Mouse (Mus musculus): ENCODE results near the gene Rnf114. TPM values are rescaled to one million over a fixed set of nuclear protein-coding genes. Genes with fewer than 3 reads are reported as not detected.

Rnf114 gene
- total and polyA plus RNA-seq, 2 experiments from 2014 or later, result 83.4 to 84.2 TPM

DNA sequence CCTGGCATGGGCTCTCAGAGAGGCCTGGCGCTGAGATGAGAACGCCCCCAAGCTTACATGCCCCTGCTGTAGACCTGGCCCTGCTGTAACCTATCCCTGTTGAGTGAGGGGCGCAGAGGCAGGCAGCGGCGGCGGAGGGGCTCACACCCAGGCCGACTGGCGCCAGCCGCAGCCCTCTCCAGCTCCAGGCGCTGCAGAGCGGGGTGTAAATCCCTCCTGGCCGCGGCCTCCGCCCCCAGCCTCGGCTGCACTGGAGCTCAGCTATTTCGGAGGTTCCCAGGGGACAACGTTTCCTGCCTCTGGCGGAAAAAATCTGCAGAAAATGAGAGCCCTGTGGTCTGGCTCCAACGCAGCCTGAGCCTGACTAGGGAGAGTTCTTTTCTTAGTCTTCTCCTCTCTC, 73.2 kb downstream of the Rnf114 start:
- H3K27ac ChIP-seq (ENCODE audit: low read depth, low read length), result no peak overlapping the region; the same call in 1 of the 2 replicates
- H3K9ac ChIP-seq (replicated peaks; ENCODE audit: low read length, poor library complexity, severe bottlenecking), result no peak overlapping the region
- ATAC-seq (ENCODE audit: low FRiP score) (no peak), DNase-seq (ENCODE audit: low spot score) (no peak)
- H3K4me1 ChIP-seq (ENCODE audit: insufficient read depth, low read length), result no peaks in the 10 kb centered on the region; the same call in 1 of the 2 replicates
- H3K27me3 ChIP-seq (ENCODE audit: insufficient read depth, low read length), result no peaks in the 10 kb centered on the region
- no peak overlapping the region for H3K4me3 ChIP-seq (ENCODE audit: low read depth, low read length)
- 30% methylated on average over 17 of the region's 19 CpGs for WGBS
- no peaks in the 10 kb centered on the region for H3K36me3 ChIP-seq (ENCODE audit: insufficient read depth, low read length)
- H3K9me3 ChIP-seq (ENCODE audit: low read length), result no peaks in the 10 kb centered on the region
- H3K4me2 ChIP-seq (ENCODE audit: low read depth, low read length, poor library complexity, severe bottlenecking), result peak overlapping the region; percentile 1; the same call in 1 of the 2 replicates
- TF ChIP-seq CTCF (IDR thresholded peaks at IDR 0.05), result no peak

Other genes with a start within 250 kb of the Rnf114 start
- 64.1 and 88.3 TPM in 2 replicates for gene B4galt5, start 143.5 kb upstream of the Rnf114 start, total RNA-seq (2014; rRNA removed)
- gene B4galt5, start 143.5 kb upstream of the Rnf114 start, polyA plus RNA-seq (2015; fragmentation: Nextera tagmentation; extraction: Ambion mirVana), result 29.1 and 35.6 TPM in 2 replicates
- 30.6 and 36.2 TPM in 2 replicates for gene Slc9a8, start 70.9 kb upstream of the Rnf114 start, total RNA-seq (2014; rRNA removed)
- gene Slc9a8, start 70.9 kb upstream of the Rnf114 start, polyA plus RNA-seq (2015; fragmentation: Nextera tagmentation; extraction: Ambion mirVana), result 17.9 TPM in 2 replicates
- 39.2 and 41.5 TPM in 2 replicates for gene Spata2, start 242 bp downstream of the Rnf114 start, total RNA-seq (2014; rRNA removed)
- gene Spata2, start 242 bp downstream of the Rnf114 start, polyA plus RNA-seq (2015; fragmentation: Nextera tagmentation; extraction: Ambion mirVana), result 27.6 and 29.9 TPM in 2 replicates
- 0.28 and 0.71 TPM in 2 replicates for gene Snai1, start 45.5 kb downstream of the Rnf114 start, total RNA-seq (2014; rRNA removed)
- gene Snai1, start 45.5 kb downstream of the Rnf114 start, polyA plus RNA-seq (2015; fragmentation: Nextera tagmentation; extraction: Ambion mirVana), result 3.8 and 5.1 TPM in 2 replicates
- gene Ube2v1, start 139.4 kb downstream of the Rnf114 start, total RNA-seq (2014; rRNA removed), result 191 and 233 TPM in 2 replicates
- 402 and 414 TPM in 2 replicates for gene Ube2v1, start 139.4 kb downstream of the Rnf114 start, polyA plus RNA-seq (2015; fragmentation: Nextera tagmentation; extraction: Ambion mirVana)
- gene Gm20431, start 168.9 kb downstream of the Rnf114 start, total RNA-seq (2014; rRNA removed), result not detected in 2 replicates
- gene Gm20431, start 168.9 kb downstream of the Rnf114 start, polyA plus RNA-seq (2015; fragmentation: Nextera tagmentation; extraction: Ambion mirVana), result 11.2 and 12.0 TPM in 2 replicates
- gene Cebpb, start 196.3 kb downstream of the Rnf114 start, total RNA-seq (2014; rRNA removed), result 5.8 and 8.0 TPM in 2 replicates
- 4.4 and 5.4 TPM in 2 replicates for gene Cebpb, start 196.3 kb downstream of the Rnf114 start, polyA plus RNA-seq (2015; fragmentation: Nextera tagmentation; extraction: Ambion mirVana)
- 45.5 and 65.9 TPM in 2 replicates for gene Tmem189, start 197.2 kb downstream of the Rnf114 start, total RNA-seq (2014; rRNA removed)
- 33.5 and 35.3 TPM in 2 replicates for gene Tmem189, start 197.2 kb downstream of the Rnf114 start, polyA plus RNA-seq (2015; fragmentation: Nextera tagmentation; extraction: Ambion mirVana)

Measured in midbrain, postnatal 0 days (tissue).